Mouse (Mus musculus) small intestine, adult 2 months (tissue): Measurements from ENCODE around the gene Ephb1. TPM values are rescaled to one million over a fixed set of nuclear protein-coding genes. Genes with fewer than 3 reads are reported as not detected.

Experiments used
- H3K27ac ChIP-seq: fragments of 200-500 bp; 2 replicates; pipeline ENCODE4 v1.5.1; 2012; ENCODE audit warnings: low read depth, low read length, control low read depth, inconsistent platforms; ENCODE audit not compliant: insufficient read depth
- H3K27me3 ChIP-seq: fragments of 200-500 bp; 2 replicates; pipeline ENCODE4 v1.6.1; 2012; ENCODE audit warnings: mild to moderate bottlenecking, moderate library complexity, low read length, inconsistent platforms; ENCODE audit not compliant: control insufficient read depth, insufficient read depth
- H3K36me3 ChIP-seq: fragments of 200-500 bp; 2 replicates; pipeline ENCODE4 v1.6.1; 2012; ENCODE audit warnings: mild to moderate bottlenecking, low read length, control low read depth, inconsistent platforms; ENCODE audit not compliant: control insufficient read depth, insufficient read depth
- H3K4me1 ChIP-seq: fragments of 200-500 bp; 2 replicates; pipeline ENCODE4 v1.6.1; 2012; ENCODE audit warnings: low read length, inconsistent platforms, mixed read lengths; ENCODE audit not compliant: control insufficient read depth, insufficient read depth, insufficient read length
- H3K4me3 ChIP-seq: fragments of 200-500 bp; 2 replicates; pipeline ENCODE4 v1.5.1; 2012; ENCODE audit warnings: low read depth, mild to moderate bottlenecking, control low read depth, inconsistent platforms, low read length, moderate library complexity
- CTCF ChIP-seq: fragments of 200-500 bp; IDR thresholded peaks from 2 replicates; pipeline ENCODE4 v1.5.1; 2012; ENCODE audit warnings: low read depth, mild to moderate bottlenecking, control low read depth, inconsistent platforms, low read length, moderate library complexity, mixed read lengths; ENCODE audit not compliant: insufficient replicate concordance, insufficient read length; ENCODE audit errors: extremely low read depth
- POLR2A ChIP-seq: fragments of 200-500 bp; IDR thresholded peaks from 2 replicates; pipeline ENCODE4 v1.6.1; 2012; ENCODE audit warnings: low read depth, mild to moderate bottlenecking, control low read depth, inconsistent platforms, low read length, moderate library complexity
- WGBS: fragments of 180-500 bp; shearing (Covaris S2); methylation state at CpG from one replicate; pipeline ENCODE4 v1.1.7; 2018; 5-methylcytosine and 5-hydroxymethylcytosine counted together
- polyA plus RNA-seq: library from polyadenylated mRNA; depleted of rRNA; stranded (reverse); fragments of >200 nt; gene quantifications from 2 replicates; pipeline ENCODE4 v1.2.3, GENCODE M21; 2012

The Ephb1 gene
- polyA plus RNA-seq, 1 experiment: 1.0 TPM

DNA sequence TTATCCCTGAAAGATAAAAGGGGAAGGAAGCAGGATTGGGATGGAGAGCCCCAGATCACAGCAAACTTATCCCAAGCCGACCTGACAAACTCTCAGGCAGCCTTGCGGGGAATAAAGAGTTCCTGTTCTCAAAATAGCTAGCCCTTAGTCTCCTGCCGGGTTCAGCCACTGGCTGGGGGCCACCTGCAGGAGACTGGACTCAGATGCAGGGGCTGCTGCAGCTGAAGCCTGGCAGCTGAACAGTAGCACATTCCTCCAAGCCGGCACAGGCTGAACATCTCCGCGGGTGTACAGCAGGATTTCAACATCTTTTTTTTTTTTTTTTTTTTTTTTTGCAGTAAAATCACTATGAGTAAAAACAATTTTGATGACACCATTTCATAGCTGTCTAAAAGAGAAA is 382.7 kb downstream of the Ephb1 start:
- no peaks in the 10 kb centered on the region for H3K36me3 ChIP-seq
- no peak for TF ChIP-seq CTCF
- no peak for TF ChIP-seq POLR2A
- H3K4me1 ChIP-seq: no peaks in the 10 kb centered on the region
- WGBS: 32% methylated on average over 6 of the region's 6 CpGs
- H3K27ac ChIP-seq: no peak overlapping the region
- no peak overlapping the region for H3K4me3 ChIP-seq
- no peaks in the 10 kb centered on the region for H3K27me3 ChIP-seq

DNA sequence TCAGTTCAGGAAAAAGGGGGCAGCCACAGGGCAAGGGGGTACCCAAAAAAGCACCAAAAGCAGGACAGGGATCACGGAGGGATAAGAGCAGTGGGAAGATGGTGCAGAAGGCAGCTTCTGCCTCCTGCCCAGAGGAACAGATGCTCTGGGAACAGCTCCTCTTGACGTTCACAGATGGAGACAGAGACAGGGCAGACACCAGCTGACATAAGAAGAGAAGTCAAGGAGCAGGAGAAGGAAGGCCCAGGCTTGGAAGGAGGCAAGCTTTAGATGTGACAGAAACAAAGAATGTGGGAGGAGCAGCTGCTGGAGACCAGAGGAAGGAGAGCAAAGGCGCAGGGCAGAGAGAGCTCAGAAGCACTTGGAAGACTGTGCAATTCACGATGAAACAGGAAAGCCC is 398.3 kb downstream of the Ephb1 start:
- H3K27me3 ChIP-seq: no peaks in the 10 kb centered on the region
- no peak for TF ChIP-seq POLR2A
- TF ChIP-seq CTCF: no peak
- H3K36me3 ChIP-seq: no peaks in the 10 kb centered on the region
- WGBS: 38% methylated on average over 4 of the region's 4 CpGs
- no peaks in the 10 kb centered on the region for H3K4me1 ChIP-seq
- no peak overlapping the region for H3K27ac ChIP-seq
- no peak overlapping the region for H3K4me3 ChIP-seq

DNA sequence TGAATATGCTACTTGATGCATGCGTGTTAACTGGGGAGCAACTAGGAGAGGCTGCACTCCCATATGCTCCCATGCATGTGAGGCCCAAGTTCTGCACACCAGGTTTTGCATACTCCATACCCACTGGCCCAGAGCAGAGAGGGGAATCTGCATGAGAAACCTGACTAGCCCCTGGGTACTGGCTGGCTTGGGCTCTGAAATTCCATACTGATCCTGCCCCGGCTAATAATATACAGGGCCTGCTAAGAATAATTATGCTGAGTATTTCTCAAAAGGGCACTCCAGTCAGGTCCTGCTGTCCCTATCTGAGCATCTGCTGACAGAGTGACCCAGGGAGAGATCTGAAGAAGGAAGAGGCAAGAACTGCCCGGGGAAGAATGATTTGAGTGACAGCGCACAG is 400.0 kb downstream of the Ephb1 start:
- no peaks in the 10 kb centered on the region for H3K27me3 ChIP-seq
- no peaks in the 10 kb centered on the region for H3K36me3 ChIP-seq
- no peak overlapping the region for H3K4me3 ChIP-seq
- TF ChIP-seq POLR2A: no peak
- TF ChIP-seq CTCF: no peak
- WGBS: 83% methylated on average over 4 of the region's 4 CpGs
- no peaks in the 10 kb centered on the region for H3K4me1 ChIP-seq
- H3K27ac ChIP-seq: no peak overlapping the region

DNA sequence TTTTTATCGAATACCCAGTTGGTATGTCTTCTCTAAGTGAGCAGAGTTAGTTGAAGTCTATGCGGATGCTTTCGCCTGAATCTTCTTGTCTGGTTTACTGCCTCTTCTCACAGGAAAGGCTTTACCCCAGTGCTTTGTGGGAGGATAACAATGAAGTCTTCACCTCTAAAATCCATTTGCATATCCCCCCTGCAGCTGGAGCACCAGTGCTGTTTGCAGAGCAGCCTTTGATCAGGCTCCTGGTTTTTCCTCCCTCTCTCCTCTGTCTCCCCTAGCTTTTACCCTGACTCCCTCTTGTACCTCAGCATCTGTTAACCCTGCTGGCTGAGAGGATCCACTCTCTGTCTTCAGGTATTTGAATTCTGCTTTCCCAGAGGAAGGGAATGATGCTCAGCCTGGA is 404.4 kb downstream of the Ephb1 start:
- H3K27me3 ChIP-seq: no peaks in the 10 kb centered on the region
- no peak for TF ChIP-seq CTCF
- no peak for TF ChIP-seq POLR2A
- H3K4me3 ChIP-seq: no peak overlapping the region
- no peak overlapping the region for H3K27ac ChIP-seq
- WGBS: 17% methylated on average over 3 of the region's 3 CpGs
- H3K4me1 ChIP-seq: no peaks in the 10 kb centered on the region
- H3K36me3 ChIP-seq: no peaks in the 10 kb centered on the region

DNA sequence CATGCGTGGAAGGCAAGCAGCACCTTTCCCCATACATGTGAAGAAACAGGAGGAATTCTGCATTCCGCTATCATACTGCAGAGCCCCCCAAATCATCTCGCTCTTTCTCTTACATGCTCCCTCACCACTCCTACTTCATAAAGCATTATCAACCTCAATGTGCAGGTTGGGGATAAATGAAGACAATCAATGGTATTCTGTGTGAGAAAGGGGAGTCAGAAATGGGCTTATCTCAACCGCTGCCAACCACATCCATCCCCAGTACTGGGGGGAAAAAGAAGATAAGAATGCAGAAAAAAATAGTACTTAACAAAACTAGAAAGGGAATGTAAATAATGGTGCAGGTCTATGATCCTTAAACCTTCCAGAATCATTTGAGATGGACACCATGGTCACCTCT is 408.7 kb downstream of the Ephb1 start:
- no peaks in the 10 kb centered on the region for H3K27me3 ChIP-seq
- no peaks in the 10 kb centered on the region for H3K4me1 ChIP-seq
- 79% methylated on average over 4 of the region's 4 CpGs for WGBS
- H3K27ac ChIP-seq: no peak overlapping the region
- TF ChIP-seq CTCF (no peak), POLR2A (no peak)
- no peak overlapping the region for H3K4me3 ChIP-seq
- no peaks in the 10 kb centered on the region for H3K36me3 ChIP-seq

DNA sequence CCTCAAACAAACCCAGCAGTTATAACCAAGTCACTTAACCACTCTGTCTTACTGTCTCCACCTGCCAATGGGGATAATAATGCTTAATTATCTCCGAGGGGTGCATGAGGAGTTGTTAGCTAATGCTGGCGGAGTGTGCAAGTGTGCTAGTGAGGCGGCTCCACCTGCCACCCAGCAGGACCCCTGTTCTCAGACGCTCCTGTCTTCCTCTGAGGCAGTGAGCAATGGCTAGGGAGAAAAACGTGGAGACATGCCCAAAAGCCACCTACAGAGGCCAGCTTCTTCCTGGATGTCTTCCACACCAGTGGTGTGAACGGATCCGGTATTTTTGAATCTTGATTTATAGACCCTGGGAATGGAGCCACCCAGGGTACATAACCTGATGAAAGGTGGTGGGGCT is 409.2 kb downstream of the Ephb1 start:
- WGBS: 64% methylated on average over 7 of the region's 7 CpGs
- Histone ChIP-seq H3K4me3 (no peak overlapping the region), H3K4me1 (no peaks in the 10 kb centered on the region), H3K27ac (no peak overlapping the region), H3K27me3 (no peaks in the 10 kb centered on the region), H3K36me3 (no peaks in the 10 kb centered on the region)
- TF ChIP-seq POLR2A (no peak), CTCF (no peak)

DNA sequence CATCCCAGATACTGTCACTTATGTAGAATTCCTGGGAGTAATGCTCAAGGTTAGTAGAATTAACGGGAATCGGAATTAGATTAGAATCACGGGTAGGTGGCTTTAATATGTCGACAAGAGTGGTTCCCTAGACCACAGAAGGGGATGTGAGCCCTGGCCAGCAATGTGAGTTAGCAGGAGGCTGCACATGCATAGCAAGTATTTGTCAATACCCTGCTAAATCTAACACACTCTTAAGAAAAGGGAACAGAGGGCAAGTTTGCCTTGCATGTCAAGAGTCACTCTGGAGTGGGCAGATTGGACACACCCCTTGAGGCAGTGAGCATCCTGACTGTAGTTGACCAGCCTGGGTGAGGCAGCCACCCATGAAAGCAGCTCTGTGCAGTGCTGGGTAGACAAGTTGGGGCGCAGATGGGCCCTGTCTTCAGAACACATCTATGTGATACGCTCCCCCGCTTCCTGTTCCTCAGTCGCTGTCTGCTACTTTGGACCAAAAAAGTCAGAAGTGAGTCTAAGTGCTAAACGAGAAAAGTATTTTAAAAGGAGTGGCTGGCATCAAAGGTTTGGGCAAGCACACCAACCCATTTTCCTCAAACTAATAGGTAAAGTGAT is 412.3 kb downstream of the Ephb1 start:
- no peak for TF ChIP-seq CTCF
- no peak for TF ChIP-seq POLR2A
- 80% methylated on average over 9 of the region's 9 CpGs for WGBS
- Histone ChIP-seq H3K27me3 (no peaks in the 10 kb centered on the region), H3K4me3 (no peak overlapping the region), H3K36me3 (no peaks in the 10 kb centered on the region), H3K27ac (no peak overlapping the region), H3K4me1 (no peaks in the 10 kb centered on the region)
